Mouse (Mus musculus) embryo, embryonic 11 days (tissue): ENCODE results near the gene Trim2.
A peak's percentile ranks its signal among the peaks of the same experiment; 100 is the strongest.

Experiments used
- DNase-seq: peaks from one replicate; pipeline ENCODE4 v3.0.0-alpha.2; 2015

Gene Trim2

GRCm38 (mm10) chr3:84306777-84307176 lies at the start of gene Trim2:
TSS of gene Trim2 (minus strand) at chr3:84306877.
- no peak for DNase-seq

- DNase-seq: peak; percentile 71
These were observed 49.4 kb upstream of the Trim2 start for GRCm38 (mm10) chr3:84355930-84356689.

GRCm38 (mm10) chr3:84352353-84353034 lies 45.8 kb upstream of the Trim2 start:
- peak; percentile 87 for DNase-seq

GRCm38 (mm10) chr3:84350311-84350710 lies 43.6 kb upstream of the Trim2 start:
- DNase-seq: no peak

GRCm38 (mm10) chr3:84349771-84350170 lies 43.1 kb upstream of the Trim2 start:
- DNase-seq: no peak

- no peak for DNase-seq
These were observed 40.7 kb upstream of the Trim2 start for GRCm38 (mm10) chr3:84347426-84347825.

GRCm38 (mm10) chr3:84346456-84347150 lies 39.9 kb upstream of the Trim2 start:
- DNase-seq: peak; percentile 66

- DNase-seq: no peak
These were observed 38.9 kb upstream of the Trim2 start for GRCm38 (mm10) chr3:84345646-84345980.

GRCm38 (mm10) chr3:84344725-84345645 lies 38.3 kb upstream of the Trim2 start:
- peak; percentile 92 for DNase-seq

- DNase-seq: no peak
These were observed 36.4 kb upstream of the Trim2 start for GRCm38 (mm10) chr3:84343101-84343500.

- no peak for DNase-seq
These were observed 35.1 kb upstream of the Trim2 start for GRCm38 (mm10) chr3:84341811-84342210.

- DNase-seq: no peak
These were observed 30.9 kb upstream of the Trim2 start for GRCm38 (mm10) chr3:84337585-84337984.

GRCm38 (mm10) chr3:84336342-84336741 lies 29.7 kb upstream of the Trim2 start:
- DNase-seq: no peak

- DNase-seq: no peak
These were observed 28.9 kb upstream of the Trim2 start for GRCm38 (mm10) chr3:84335421-84336073.

GRCm38 (mm10) chr3:84334771-84335420 lies 28.2 kb upstream of the Trim2 start:
- DNase-seq: no peak

GRCm38 (mm10) chr3:84333400-84334349 lies 27.0 kb upstream of the Trim2 start:
- peak; percentile 74 for DNase-seq

- no peak for DNase-seq
These were observed 23.5 kb upstream of the Trim2 start for GRCm38 (mm10) chr3:84330210-84330609.

GRCm38 (mm10) chr3:84324967-84325441 lies 18.3 kb upstream of the Trim2 start:
- DNase-seq: no peak

- peak; percentile 56 for DNase-seq
These were observed 17.8 kb upstream of the Trim2 start for GRCm38 (mm10) chr3:84324478-84324877.

- no peak for DNase-seq
These were observed 17.3 kb upstream of the Trim2 start for GRCm38 (mm10) chr3:84324000-84324399.
